Mouse (Mus musculus): ENCODE measurements at regions not wholly inside any gene's neighbourhood (a gene's known extent, or its start where the extent isn't known, plus 50 kb on each side); places are given as distances from the start of the nearest gene placed in this dataset.

DNA sequence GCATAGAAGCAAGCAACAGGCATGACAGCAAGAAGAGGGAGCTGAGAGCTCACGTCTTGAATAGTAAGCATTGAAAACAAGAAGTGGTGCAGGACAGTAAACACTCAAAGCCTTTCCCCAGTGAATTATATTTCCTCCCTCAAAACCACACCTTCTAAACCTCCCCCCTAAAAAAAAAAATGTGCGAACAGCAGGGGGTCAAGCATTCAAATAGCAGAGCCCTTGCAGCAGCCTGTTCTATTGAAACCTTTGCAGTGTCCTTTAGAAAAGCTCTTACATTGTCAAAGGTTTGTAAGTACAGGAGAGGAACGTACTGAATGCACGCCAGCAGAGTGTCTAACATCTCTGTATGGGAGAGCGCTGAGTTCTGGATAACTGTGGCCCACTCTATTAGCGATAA, 145.1 kb upstream of the Cd180 start:
- DNase-seq (ENCODE audit: extremely low spot score in 1 of 2, low spot score in 1 of 2), result no peak

DNA sequence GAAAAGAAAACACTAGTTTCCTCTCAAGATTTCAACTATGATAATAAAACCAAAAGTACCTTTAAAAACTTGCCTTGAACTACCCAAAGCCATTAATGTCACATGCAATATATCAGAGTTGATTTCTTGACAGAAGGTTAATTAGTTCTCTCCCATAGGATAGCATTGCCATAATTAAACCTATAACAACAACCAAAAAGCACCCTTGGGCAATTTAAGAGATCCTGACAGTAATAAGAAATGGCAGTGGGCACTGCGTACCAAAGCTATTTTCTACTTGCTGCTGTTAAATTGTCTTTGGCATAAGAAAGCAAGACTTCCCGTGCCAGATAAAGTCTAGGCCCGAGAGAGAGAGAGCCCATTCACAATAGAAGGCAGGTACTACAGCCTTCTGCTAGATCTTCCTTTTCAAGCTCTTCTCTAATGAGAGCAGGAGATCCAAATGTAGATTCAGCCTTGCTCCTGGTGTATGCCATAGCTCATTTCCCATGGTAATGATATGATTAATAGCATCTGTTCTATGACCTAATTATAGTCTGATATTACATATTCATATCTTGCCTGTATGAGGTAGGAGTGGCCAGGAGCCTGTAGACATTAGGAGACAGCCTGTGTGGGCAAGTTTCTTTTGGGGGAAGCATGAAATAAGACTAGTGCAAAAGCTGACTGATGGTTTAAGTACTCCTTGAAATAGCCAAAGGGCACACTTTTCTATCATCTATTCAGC, 126.3 kb upstream of the Cd180 start:
- no peak for DNase-seq (ENCODE audit: extremely low spot score in 1 of 2, low spot score in 1 of 2)

- no peak for DNase-seq (ENCODE audit: extremely low spot score in 1 of 2, low spot score in 1 of 2)
These were observed 123.8 kb upstream of the Cd180 start for GRCm38 (mm10) chr13:102569580-102569979.

DNA sequence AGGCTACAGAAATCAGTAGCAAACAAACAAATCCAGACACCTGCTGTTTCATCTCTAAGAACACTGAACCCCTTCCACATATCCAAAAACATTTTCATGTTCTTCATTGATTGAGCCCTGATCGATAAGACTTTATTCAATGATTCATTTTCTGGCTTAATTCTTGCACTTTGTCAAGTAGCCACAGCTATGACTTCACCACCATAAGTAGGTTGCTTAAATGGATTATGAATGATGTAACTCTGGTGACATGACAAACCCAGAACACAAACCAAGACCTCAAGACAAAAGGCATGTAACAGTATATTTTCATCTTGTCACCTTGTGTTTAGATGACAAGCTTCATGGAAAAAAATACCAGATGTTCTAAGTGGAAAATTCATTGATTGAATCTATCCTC, 123.1 kb upstream of the Cd180 start:
- DNase-seq (ENCODE audit: extremely low spot score in 1 of 2, low spot score in 1 of 2), result no peak

- peak; percentile 72 to 74 for DNase-seq (ENCODE audit: extremely low spot score in 1 of 2, low spot score in 1 of 2)
These were observed 120.0 kb upstream of the Cd180 start for GRCm38 (mm10) chr13:102573286-102573921.

GRCm38 (mm10) chr13:102576871-102577662, 116.3 kb upstream of the Cd180 start:
- no peak for DNase-seq (ENCODE audit: extremely low spot score in 1 of 2, low spot score in 1 of 2)

DNA sequence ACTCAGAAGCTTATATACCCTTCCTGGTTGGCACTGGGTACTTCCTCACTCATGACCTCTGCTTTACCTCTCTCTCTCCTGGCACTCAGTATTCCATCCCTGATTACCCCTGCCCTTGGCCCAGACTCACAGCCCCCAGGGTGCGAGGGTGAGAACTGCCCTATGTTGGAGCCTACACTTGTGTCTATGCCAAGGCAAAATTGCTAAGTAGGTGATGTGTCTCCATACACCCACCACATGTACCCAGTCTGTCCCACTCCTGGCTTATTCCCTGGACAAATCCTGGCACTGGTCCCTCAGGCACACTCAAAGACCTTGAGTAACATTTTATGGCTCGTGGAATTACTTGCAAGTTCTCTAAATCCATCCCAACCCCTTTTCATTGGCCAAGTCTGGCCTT, 114.5 kb upstream of the Cd180 start:
- DNase-seq (ENCODE audit: extremely low spot score in 1 of 2, low spot score in 1 of 2), result no peak

DNA sequence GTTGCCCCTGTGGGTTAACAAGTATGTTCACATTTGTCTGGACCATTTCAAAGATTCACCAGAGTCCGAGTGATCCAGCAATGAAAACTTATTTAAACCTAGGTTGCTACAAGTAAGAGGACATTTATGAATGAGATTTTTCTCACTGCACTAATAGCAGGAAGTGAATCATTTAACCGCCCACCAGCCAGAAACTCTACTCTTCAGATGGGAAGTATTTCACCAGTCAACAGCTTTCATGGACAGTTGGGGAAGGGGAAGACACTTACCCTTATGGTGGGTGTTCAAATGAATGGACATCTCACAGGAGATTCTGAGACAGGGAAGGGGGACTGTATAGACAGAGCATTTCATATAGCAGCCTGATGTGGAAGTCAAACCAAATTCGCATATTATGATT, 113.7 kb upstream of the Cd180 start:
- DNase-seq (ENCODE audit: extremely low spot score in 1 of 2, low spot score in 1 of 2), result no peak

GRCm38 (mm10) chr13:102583984-102584645, 109.2 kb upstream of the Cd180 start:
- no peak for DNase-seq (ENCODE audit: extremely low spot score in 1 of 2, low spot score in 1 of 2)

GRCm38 (mm10) chr13:102586215-102586614, 107.1 kb upstream of the Cd180 start:
- DNase-seq (ENCODE audit: extremely low spot score in 1 of 2, low spot score in 1 of 2), result no peak

DNA sequence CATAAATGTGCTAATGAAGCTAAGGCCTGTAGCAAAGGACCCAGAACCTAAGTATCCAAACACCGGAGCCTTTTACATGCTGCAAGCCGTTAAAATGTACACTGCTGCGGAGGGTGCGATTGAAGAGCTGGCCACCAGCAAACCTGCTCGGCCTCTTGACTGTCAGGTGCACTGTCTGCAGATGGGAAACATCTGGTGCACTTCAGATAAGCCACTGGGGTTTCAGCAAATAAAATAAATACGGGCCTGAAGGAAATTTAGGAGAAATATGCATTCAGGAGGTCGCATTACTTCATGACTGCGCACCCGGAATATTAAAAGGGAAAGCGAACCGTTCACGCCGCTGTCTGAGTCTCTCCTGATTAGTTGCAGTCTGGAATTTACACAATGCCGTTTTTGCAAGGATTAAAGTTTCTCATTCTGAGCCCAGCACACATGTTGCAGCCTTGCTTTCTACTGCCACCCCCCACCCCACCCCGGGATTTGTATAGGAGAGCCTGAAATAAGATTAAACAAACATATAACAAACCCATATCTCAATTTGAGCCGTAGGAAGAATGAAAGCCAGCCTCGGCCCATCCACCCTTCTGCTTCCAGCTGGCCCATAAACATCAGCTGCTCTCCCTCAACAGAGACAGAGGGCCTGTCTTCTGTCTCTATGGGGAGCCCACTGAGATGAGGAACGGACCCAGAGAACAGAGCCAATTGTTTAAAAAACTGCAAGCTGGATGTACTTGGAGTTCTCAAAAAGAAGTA, 103.5 kb upstream of the Cd180 start:
- peak in 1 of 2 experiments; percentile 46 for DNase-seq (ENCODE audit: extremely low spot score in 1 of 2, low spot score in 1 of 2)

DNA sequence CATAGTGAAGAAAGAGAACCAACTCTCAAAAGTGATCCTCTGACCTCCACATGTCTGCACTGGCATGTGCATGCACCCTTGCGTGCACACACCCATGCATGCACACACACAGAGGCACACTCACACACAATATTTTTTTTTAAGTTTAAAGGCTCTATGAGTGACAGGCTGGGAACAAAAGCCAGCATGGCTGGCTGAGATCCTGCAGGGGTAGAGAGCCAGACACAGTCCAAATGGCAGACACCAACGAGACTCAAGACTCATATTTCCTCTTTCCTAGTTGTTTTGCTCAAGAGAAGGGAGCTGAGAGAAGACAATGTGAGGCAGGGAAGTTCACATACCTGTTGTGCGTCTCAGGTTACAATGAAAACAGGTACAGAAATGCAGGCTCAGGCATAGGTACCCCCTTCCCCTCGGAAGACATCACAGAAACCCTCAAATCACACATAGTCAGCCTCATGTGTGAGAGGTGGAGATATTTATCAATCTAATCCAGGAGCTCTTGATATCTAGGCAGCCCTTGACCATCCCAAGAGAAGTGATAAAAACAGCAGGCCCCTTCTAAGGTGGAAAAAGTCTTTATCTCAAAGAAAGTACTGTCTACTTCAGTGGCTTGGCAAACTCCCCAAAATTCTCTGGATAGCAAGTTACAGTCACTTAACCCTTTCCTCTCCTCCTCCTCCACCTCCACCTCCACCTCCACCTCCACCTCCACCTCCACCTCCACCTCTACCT, 101.4 kb upstream of the Cd180 start:
- no peak for DNase-seq (ENCODE audit: extremely low spot score in 1 of 2, low spot score in 1 of 2)

DNA sequence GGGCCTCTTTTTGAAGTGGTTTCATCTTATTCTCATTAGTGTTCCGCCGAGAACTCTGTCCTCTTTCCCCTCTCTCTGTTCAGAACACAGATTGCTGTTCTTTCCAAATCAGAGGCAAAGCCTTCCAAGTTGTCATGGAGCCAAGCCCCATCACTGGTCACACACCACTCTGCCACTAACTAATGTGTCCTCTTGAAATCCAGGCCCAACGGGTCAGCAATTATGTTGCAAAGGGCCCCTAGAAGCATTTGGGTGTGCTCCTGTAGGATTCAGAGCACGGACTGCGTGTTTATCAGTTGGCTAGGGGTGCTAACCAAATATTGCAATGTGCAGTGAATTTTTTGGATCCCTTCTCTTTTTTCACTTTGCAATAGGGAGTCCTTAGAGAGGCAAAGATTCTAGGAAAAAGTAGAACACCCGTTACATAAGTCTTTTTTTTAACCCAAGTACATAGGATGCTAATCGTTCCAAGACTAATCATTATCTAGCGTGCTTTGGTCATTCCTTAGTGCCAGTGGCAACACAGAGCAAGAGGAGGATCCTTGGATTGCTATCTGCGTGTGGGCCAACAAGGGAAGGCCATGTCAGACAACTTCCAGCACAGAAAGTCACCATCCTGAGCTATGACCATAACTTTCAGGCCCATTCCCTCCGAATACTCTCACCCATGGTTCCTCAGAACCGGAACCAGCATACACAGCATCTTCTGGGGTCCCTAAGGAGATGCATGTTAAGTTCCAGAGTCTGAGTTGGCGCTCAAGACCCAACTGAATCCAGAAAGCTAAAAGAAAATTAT, 99.8 kb upstream of the Cd180 start:
- peak; percentile 41 to 53 for DNase-seq (ENCODE audit: extremely low spot score in 1 of 2, low spot score in 1 of 2)

- no peak for DNase-seq (ENCODE audit: extremely low spot score in 1 of 2, low spot score in 1 of 2)
These were observed 99.2 kb upstream of the Cd180 start for GRCm38 (mm10) chr13:102594201-102594600.

DNA sequence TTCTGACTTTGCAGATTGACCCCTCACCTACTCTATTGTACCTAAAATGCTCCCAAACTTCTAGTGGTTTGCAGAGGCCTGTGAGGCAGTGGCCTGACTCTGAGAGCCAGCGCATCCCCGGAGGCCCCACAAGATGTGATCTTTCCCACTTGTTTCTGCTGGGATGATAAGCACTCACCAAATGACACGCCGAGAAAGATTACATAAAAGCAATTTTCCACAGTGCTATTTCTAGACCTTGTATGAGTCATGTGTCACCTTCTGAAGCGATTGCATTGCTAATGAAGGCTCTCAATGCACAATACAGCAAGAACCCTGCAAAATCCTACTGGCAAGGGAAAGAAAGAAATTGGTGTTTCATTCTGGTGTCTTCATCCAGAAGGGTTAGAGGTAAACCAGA, 97.8 kb upstream of the Cd180 start:
- DNase-seq (ENCODE audit: extremely low spot score in 1 of 2, low spot score in 1 of 2), result peak; percentile 57 to 79

GRCm38 (mm10) chr13:102596101-102596500, 97.3 kb upstream of the Cd180 start:
- no peak for DNase-seq (ENCODE audit: extremely low spot score in 1 of 2, low spot score in 1 of 2)

GRCm38 (mm10) chr13:102598181-102598580, 95.2 kb upstream of the Cd180 start:
- no peak for DNase-seq (ENCODE audit: extremely low spot score in 1 of 2, low spot score in 1 of 2)

DNA sequence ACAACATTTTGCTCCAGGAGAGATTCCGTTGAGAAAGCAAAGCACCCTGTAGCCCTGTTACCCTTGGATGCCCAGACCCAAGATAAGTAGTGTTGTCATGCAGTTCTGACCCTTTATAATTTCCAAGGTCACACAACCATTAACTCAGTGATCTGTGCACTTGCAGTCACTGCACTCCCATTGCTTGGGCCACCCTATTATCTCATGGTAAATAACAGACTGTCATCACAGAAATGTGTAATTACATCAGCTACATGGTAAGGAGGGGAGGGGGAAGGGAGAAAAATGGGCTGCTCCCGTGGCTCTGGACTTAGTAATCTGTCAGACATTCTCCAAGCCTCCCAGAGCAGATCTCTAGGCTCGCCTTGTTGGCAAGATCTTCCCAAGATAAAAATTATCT, 93.8 kb upstream of the Cd180 start:
- no peak for DNase-seq (ENCODE audit: extremely low spot score in 1 of 2, low spot score in 1 of 2)

GRCm38 (mm10) chr13:102600026-102600425, 93.3 kb upstream of the Cd180 start:
- no peak for DNase-seq (ENCODE audit: extremely low spot score in 1 of 2, low spot score in 1 of 2)
